Mouse (Mus musculus) forebrain, embryonic 13.5 days (tissue): ENCODE results near the gene Fam49a. TPM values are rescaled to one million over a fixed set of nuclear protein-coding genes. Genes with fewer than 3 reads are reported as not detected.

ENCODE experiments used
- ATAC-seq: fragments of 200-750 bp; cut with Nextera tagmentation; 2 replicates; pipeline ENCODE4 v1.8.0; 2017
- H3K27ac ChIP-seq: fragments of 300-500 bp; sonication (generic); 2 replicates; pipeline ENCODE4 v1.5.1; 2015; ENCODE audit warnings: inconsistent platforms, mild to moderate bottlenecking, moderate library complexity
- H3K27me3 ChIP-seq: fragments of 300-500 bp; sonication (generic); 2 replicates; pipeline ENCODE4 v1.6.1; 2015; ENCODE audit warnings: mild to moderate bottlenecking, inconsistent platforms
- H3K36me3 ChIP-seq: fragments of 300-500 bp; sonication (generic); 2 replicates; pipeline ENCODE4 v1.6.1; 2015; ENCODE audit warnings: mild to moderate bottlenecking, inconsistent platforms; ENCODE audit not compliant: poor library complexity, severe bottlenecking
- H3K4me1 ChIP-seq: fragments of 300-500 bp; sonication (generic); 2 replicates; pipeline ENCODE4 v1.6.1; 2015; ENCODE audit warnings: inconsistent platforms
- H3K4me2 ChIP-seq: fragments of 300-500 bp; sonication (generic); 2 replicates; pipeline ENCODE4 v1.6.1; 2015; ENCODE audit warnings: inconsistent platforms, mild to moderate bottlenecking, moderate library complexity
- H3K4me3 ChIP-seq: fragments of 300-500 bp; sonication (generic); 2 replicates; pipeline ENCODE4 v1.5.1; 2015; ENCODE audit warnings: mild to moderate bottlenecking, inconsistent platforms
- H3K9ac ChIP-seq: fragments of 300-500 bp; sonication (generic); 2 replicates; pipeline ENCODE4 v1.6.1; 2015; ENCODE audit warnings: mild to moderate bottlenecking, inconsistent platforms
- H3K9me3 ChIP-seq: fragments of 300-500 bp; sonication (generic); replicated peaks from 2 replicates; pipeline ENCODE4 v1.6.1; 2016; ENCODE audit warnings: inconsistent platforms
- WGBS: fragments of 180-500 bp; shearing (Covaris S2); methylation state at CpG from one replicate; pipeline ENCODE4 v1.1.7; 2015; 5-methylcytosine and 5-hydroxymethylcytosine counted together
- polyA plus RNA-seq: library from polyadenylated mRNA; unstranded; fragments of >200 nt; fragmentation: Nextera tagmentation; extraction: Ambion mirVana; gene quantifications from 2 replicates; pipeline ENCODE4 v1.2.1, GENCODE M21; 2015

Fam49a gene
- polyA plus RNA-seq, 1 experiment from 2014 or later, result 55.0 TPM

GRCm38 (mm10) chr12:12428886-12429285, 166.9 kb downstream of the Fam49a start:
- Histone ChIP-seq H3K4me3 (no peak overlapping the region), H3K4me1 (no peaks in the 10 kb centered on the region), H3K36me3 (no peaks in the 10 kb centered on the region), H3K9ac (no peak overlapping the region), H3K27ac (no peak overlapping the region), H3K4me2 (no peak overlapping the region), H3K9me3 (no peaks in the 10 kb centered on the region), H3K27me3 (no peaks in the 10 kb centered on the region)
- ATAC-seq, result no peak
- 88% methylated on average over 7 of the region's 7 CpGs for WGBS
